Mouse (Mus musculus): Measurements from ENCODE around the gene Pde11a.

GRCm38 (mm10) chr2:76386531-76386930 lies 48.0 kb upstream of the Pde11a start:
- no peak for TF ChIP-seq HCFC1 (IDR thresholded peaks at IDR 0.05; ENCODE audit: borderline replicate concordance, insufficient read depth, low read length)
- no peak for TF ChIP-seq CHD2 (IDR thresholded peaks at IDR 0.05; ENCODE audit: low read depth, low read length)
- no peak for TF ChIP-seq ZC3H11A (IDR thresholded peaks at IDR 0.05; ENCODE audit: borderline replicate concordance, low read depth, low read length)
- TF ChIP-seq ZNF384 (IDR thresholded peaks at IDR 0.05; ENCODE audit: low read depth, low read length): no peak
- TF ChIP-seq MAFK (IDR thresholded peaks at IDR 0.05; ENCODE audit: insufficient read depth, low read depth, low read length): no peak
